Mouse (Mus musculus) retina, adult 2 months (tissue): ENCODE data around the gene Ndufc2.
A peak's percentile ranks its signal among the peaks of the same experiment; 100 is the strongest.
"Not testable (repeated sequence)": the region's sequence is repeated elsewhere in the genome, so short reads cannot be mapped to it uniquely, and the experiment has no call there.

ENCODE experiments used
- DNase-seq: peaks from one replicate; pipeline ENCODE4 v3.0.0-alpha.2; 2012; ENCODE audit warnings: low read depth, low spot score

The Ndufc2 gene

DNA sequence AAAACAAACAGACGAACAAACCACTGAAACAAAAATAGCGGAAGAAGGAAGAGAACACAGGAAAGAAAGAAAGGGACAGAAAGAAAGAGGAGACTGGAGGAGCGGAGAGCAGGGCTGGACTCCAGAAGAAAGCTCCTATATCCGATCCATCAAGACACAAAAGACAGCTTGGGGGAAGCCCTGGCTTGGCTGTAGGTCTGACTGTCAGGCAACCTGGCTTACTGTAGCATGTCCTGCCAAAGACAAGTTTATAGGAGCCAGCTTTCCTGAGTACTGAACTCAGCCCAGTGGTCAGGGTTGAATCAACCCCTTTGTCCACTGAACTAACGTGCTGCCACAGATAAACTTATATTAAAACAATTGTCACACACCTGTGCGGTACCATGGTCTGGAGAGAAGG lies 27.5 kb downstream of the Ndufc2 start:
- no peak for DNase-seq

- DNase-seq, result no peak
Measured at GRCm38 (mm10) chr7:97427778-97428420, 28.1 kb downstream of the Ndufc2 start.

- DNase-seq, result no peak
Measured at GRCm38 (mm10) chr7:97429705-97430104, 29.9 kb downstream of the Ndufc2 start.

GRCm38 (mm10) chr7:97433517-97433916 lies 33.7 kb downstream of the Ndufc2 start:
- DNase-seq, result not testable (repeated sequence)

GRCm38 (mm10) chr7:97434517-97434916 lies 34.7 kb downstream of the Ndufc2 start:
- DNase-seq, result no peak

GRCm38 (mm10) chr7:97438986-97439385 lies 39.2 kb downstream of the Ndufc2 start:
- DNase-seq, result no peak

DNA sequence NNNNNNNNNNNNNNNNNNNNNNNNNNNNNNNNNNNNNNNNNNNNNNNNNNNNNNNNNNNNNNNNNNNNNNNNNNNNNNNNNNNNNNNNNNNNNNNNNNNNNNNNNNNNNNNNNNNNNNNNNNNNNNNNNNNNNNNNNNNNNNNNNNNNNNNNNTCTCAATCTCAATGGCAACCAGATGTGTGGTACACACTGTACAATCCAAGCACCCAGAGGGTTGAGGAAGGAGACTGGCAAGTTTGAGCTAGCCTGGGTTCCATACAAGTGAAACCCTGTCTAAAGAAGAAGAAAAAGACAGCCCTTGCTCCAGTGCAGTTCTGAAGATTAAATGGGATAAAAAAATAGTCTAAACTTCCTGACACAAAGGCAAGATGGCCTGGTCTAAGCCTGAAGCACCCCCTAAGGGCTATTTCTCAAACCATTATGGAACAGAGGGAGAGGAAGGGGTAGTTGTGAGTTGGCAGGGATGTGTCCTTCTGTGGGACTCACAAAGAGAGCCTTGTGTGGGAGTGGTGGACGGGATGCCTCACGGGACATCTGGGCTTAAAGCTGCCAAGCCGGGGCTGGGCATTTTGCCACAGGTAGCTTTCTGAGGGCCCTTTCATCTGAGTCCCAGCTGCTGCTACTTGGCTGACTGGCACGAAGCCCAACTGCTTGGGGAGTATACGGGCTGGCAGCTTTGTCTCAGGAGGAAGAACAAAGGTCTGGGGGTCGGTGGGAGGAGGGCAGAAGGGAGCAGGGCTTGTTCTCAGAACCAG lies 46.5 kb downstream of the Ndufc2 start:
- peak; percentile 33 for DNase-seq

GRCm38 (mm10) chr7:97447050-97447531 lies 47.3 kb downstream of the Ndufc2 start:
- no peak for DNase-seq

DNA sequence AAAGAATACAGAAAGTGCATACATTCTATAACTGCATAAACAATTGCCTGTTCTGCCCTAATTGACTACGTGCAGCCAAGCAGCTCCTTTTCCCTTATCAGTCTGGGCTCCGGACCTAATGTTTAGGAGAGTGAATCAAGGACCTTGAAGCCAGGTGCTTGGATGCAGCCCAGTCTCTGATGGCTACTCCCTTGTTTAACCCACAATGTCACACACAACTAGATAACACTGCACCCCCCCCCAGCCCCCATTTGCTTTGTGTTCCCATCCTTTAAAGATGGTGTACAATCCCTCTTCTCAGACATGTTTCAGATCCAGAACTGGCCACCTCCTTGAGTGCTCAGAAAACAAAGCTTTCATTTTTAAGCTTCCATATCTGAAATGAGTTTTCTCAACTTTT lies 51.2 kb downstream of the Ndufc2 start, which contains the start of gene Kctd14:
Gene Kctd14, plus strand, starts transcription at position 301 of the 400 bp plus-strand sequence.
- DNase-seq, result not testable (repeated sequence)

GRCm38 (mm10) chr7:97452196-97452595 lies 52.4 kb downstream of the Ndufc2 start:
- DNase-seq, result no peak

- no peak for DNase-seq
Measured at GRCm38 (mm10) chr7:97453141-97453921, 53.5 kb downstream of the Ndufc2 start.

DNA sequence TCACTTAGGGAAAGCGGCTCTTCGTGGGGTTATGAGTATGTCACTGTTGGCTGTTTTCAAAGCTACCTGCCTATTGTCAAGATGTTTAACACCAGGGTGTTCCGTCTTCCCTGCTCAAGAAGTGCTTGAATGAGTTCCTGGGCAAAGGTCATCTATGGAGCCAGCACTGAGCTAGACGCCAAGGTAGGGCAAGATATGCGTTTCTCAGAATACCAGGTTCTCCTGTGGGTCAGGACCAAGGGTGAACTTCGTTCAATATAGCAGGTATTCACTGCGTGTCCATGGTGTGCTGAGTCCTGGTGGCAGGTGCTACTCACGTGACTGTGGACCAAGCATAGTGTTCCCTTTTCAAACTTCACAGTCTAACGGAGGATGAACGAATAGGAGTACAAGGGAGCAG lies 55.0 kb downstream of the Ndufc2 start:
- no peak for DNase-seq

DNA sequence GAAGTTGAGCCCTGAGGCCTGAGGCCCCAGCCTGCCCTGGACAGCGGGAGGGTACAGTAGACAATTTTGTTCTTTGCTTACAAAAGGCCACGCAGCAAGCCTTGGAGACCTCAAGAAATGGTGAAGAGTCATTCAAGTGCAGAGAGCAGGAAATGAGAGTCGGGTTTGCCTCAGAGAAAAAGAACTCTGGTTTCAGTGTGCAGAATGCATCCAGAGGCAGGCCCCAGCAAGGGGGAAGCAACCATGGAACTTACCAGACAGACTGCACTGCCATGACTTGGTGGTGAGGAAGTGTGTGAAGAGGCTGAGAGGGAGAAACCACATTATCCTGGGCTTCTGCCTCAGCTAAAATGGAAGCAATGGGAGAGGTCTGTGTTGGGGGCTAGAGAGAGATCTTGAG lies 55.8 kb downstream of the Ndufc2 start:
- DNase-seq, result no peak
